Mouse (Mus musculus) urinary bladder, adult 18-20 months (tissue): ENCODE data around the gene Calb2.

Experiments used
- DNase-seq, 2 experiments: peaks; one replicate each; pipeline ENCODE4 v3.0.0; 2022; ENCODE audit warnings: low spot score in 2 of 2, mixed read lengths in 2 of 2

Gene Calb2

GRCm38 (mm10) chr8:110168046-110168445 lies at the start of gene Calb2:
Gene Calb2, minus strand, starts transcription at chr8:110168210.
- DNase-seq, result peak in 1 of 2 experiments; percentile 1

- peak; percentile 97 to 99 for DNase-seq
Measured at GRCm38 (mm10) chr8:110217681-110218131, 49.7 kb upstream of the Calb2 start.

- DNase-seq, result peak in 1 of 2 experiments; percentile 8
Measured at GRCm38 (mm10) chr8:110217198-110217597, 49.2 kb upstream of the Calb2 start.

- DNase-seq, result no peak
Measured at GRCm38 (mm10) chr8:110216253-110216652, 48.2 kb upstream of the Calb2 start.

GRCm38 (mm10) chr8:110215365-110215764 lies 47.4 kb upstream of the Calb2 start, which contains the start of gene Cmtr2:
Gene Cmtr2, plus strand, starts transcription at chr8:110215665.
- DNase-seq, result no peak

GRCm38 (mm10) chr8:110201806-110202205 lies 33.8 kb upstream of the Calb2 start:
- DNase-seq, result no peak

GRCm38 (mm10) chr8:110196678-110197077 lies 28.7 kb upstream of the Calb2 start:
- peak in 1 of 2 experiments; percentile 26 for DNase-seq

- DNase-seq, result no peak
Measured at GRCm38 (mm10) chr8:110188961-110189750, 21.1 kb upstream of the Calb2 start.

GRCm38 (mm10) chr8:110185538-110185937 lies 17.5 kb upstream of the Calb2 start:
- DNase-seq, result no peak

- DNase-seq, result no peak
Measured at GRCm38 (mm10) chr8:110183748-110184147, 15.7 kb upstream of the Calb2 start.

GRCm38 (mm10) chr8:110182735-110183367 lies 14.8 kb upstream of the Calb2 start:
- no peak for DNase-seq

GRCm38 (mm10) chr8:110177359-110178155 lies 9.5 kb upstream of the Calb2 start:
- DNase-seq, result no peak

- no peak for DNase-seq
Measured at GRCm38 (mm10) chr8:110174826-110175225, 6.8 kb upstream of the Calb2 start.

GRCm38 (mm10) chr8:110172161-110172560 lies 4.2 kb upstream of the Calb2 start:
- no peak for DNase-seq

- DNase-seq, result no peak
Measured at GRCm38 (mm10) chr8:110166270-110166669, 1.7 kb downstream of the Calb2 start.

- no peak for DNase-seq
Measured at GRCm38 (mm10) chr8:110162007-110162406, 6.0 kb downstream of the Calb2 start.

- no peak for DNase-seq
Measured at GRCm38 (mm10) chr8:110152951-110153350, 15.1 kb downstream of the Calb2 start.

- DNase-seq, result peak in 1 of 2 experiments; percentile 26
Measured at GRCm38 (mm10) chr8:110145538-110145937, 22.5 kb downstream of the Calb2 start.

GRCm38 (mm10) chr8:110140770-110141169 lies 27.2 kb downstream of the Calb2 start:
- DNase-seq, result no peak

GRCm38 (mm10) chr8:110140156-110140555 lies 27.9 kb downstream of the Calb2 start:
- no peak for DNase-seq

- no peak for DNase-seq
Measured at GRCm38 (mm10) chr8:110135515-110135914, 32.5 kb downstream of the Calb2 start.

- DNase-seq, result no peak
Measured at GRCm38 (mm10) chr8:110134236-110134635, 33.8 kb downstream of the Calb2 start.
